In genomic region chr2:69585886-69586398, GRCm38 (mm10) we compare ENCODE assay signal across 8 mouse cellular contexts. TPM values are rescaled to one million over a fixed set of nuclear protein-coding genes. Genes with fewer than 3 reads are reported as not detected.
DNase-seq lines count a peak whose midpoint lies in the region; ATAC-seq and TF ChIP-seq lines count a peak whose summit lies in the region.

Lrp2 (minus strand) TSS chr2:69586065.

- no peak for TF ChIP-seq EP300 in liver, embryonic 14.5 days (IDR thresholded peaks at IDR 0.05; ENCODE audit: low read depth)

- peaks cover 33% of the 10 kb centered on the region for H3K4me1 ChIP-seq in forebrain, embryonic 16.5 days (replicated peaks; ENCODE audit: control insufficient read depth, insufficient read depth, low read length)
- no peaks in the 10 kb centered on the region for H3K4me1 ChIP-seq in liver, embryonic 14.5 days (replicated peaks; ENCODE audit: control insufficient read depth in 2 of 2, insufficient read depth in 2 of 2, low read length in 1 of 2)
- peaks cover 29% of the 10 kb centered on the region for H3K4me1 ChIP-seq in neural tube, embryonic 12.5 days

- TF ChIP-seq CTCF in liver, embryonic 14.5 days (IDR thresholded peaks at IDR 0.05; ENCODE audit: low read depth) = no peak

- DNase-seq in gastrocnemius, postnatal 10 days = peak; percentile 25
- DNase-seq in gastrocnemius, postnatal 25 days = no peak
- peak; percentile 97 for DNase-seq in R1 (ENCODE audit: low read depth, low spot score)
- DNase-seq in kidney, adult 18-20 months = peak; percentile 89
- DNase-seq in liver, embryonic 14.5 days (ENCODE audit: low read depth in 3 of 3, low spot score in 3 of 3) = no peak

- peaks cover 37% of the 10 kb centered on the region for H3K27me3 ChIP-seq in forebrain, embryonic 16.5 days (replicated peaks; ENCODE audit: control insufficient read depth, insufficient read depth, low read length)
- peaks cover 63% of the 10 kb centered on the region for H3K27me3 ChIP-seq in liver, embryonic 14.5 days (ENCODE audit: control insufficient read depth, insufficient read depth, low read length)
- peaks cover 33% of the 10 kb centered on the region for H3K27me3 ChIP-seq in neural tube, embryonic 12.5 days (replicated peaks)

- peak within 1 kb of the TSS; percentile 99 for H3K4me2 ChIP-seq in forebrain, embryonic 16.5 days (ENCODE audit: low read length)
- H3K4me2 ChIP-seq in liver, embryonic 14.5 days (ENCODE audit: low read depth) = peak within 1 kb of the TSS; percentile 47
- peak within 1 kb of the TSS; percentile 99 for H3K4me2 ChIP-seq in neural tube, embryonic 12.5 days (replicated peaks)

- ATAC-seq in forebrain, embryonic 16.5 days = peak; percentile 82
- no peak for ATAC-seq in liver, embryonic 14.5 days (ENCODE audit: insufficient read depth)
- ATAC-seq in neural tube, embryonic 12.5 days (ENCODE audit: low FRiP score, low read depth) = peak; percentile 89
- ATAC-seq in monocyte, adult 5-6 weeks (replicated peaks; ENCODE audit: insufficient number of reproducible peaks, low FRiP score, low TSS enrichment, poor library complexity, severe bottlenecking) = no peak; the same call in 1 of the 2 replicates

- peak within 1 kb of the TSS; percentile 76 for H3K4me3 ChIP-seq in forebrain, embryonic 16.5 days (replicated peaks; ENCODE audit: low read length)
- H3K4me3 ChIP-seq in liver, embryonic 14.5 days (ENCODE audit: insufficient read depth in 1 of 2, low read depth in 2 of 2, low read length in 2 of 2) = peak within 1 kb of the TSS; percentile 15 to 43; a peak in 3 of 4 replicates
- peak within 1 kb of the TSS; percentile 61 for H3K4me3 ChIP-seq in neural tube, embryonic 12.5 days

- H3K36me3 ChIP-seq in forebrain, embryonic 16.5 days (ENCODE audit: control insufficient read depth, insufficient read depth) = no peaks in the 10 kb centered on the region
- H3K36me3 ChIP-seq in liver, embryonic 14.5 days (replicated peaks; ENCODE audit: control insufficient read depth, insufficient read depth, low read depth) = no peaks in the 10 kb centered on the region
- no peaks in the 10 kb centered on the region for H3K36me3 ChIP-seq in neural tube, embryonic 12.5 days

- WGBS in forebrain, embryonic 16.5 days = under 1% methylated on average over 45 of the region's 45 CpGs
- WGBS in liver, embryonic 14.5 days (ENCODE audit: insufficient replicate concordance) = under 1% methylated on average over 45 of the region's 45 CpGs
- under 1% methylated on average over 45 of the region's 45 CpGs for WGBS in neural tube, embryonic 12.5 days

- no peak within 1 kb of the TSS for H3K27ac ChIP-seq in forebrain, embryonic 16.5 days (ENCODE audit: low read length)
- H3K27ac ChIP-seq in liver, embryonic 14.5 days = no peak within 1 kb of the TSS
- H3K27ac ChIP-seq in neural tube, embryonic 12.5 days = no peak within 1 kb of the TSS

- no peaks in the 10 kb centered on the region for H3K9me3 ChIP-seq in forebrain, embryonic 16.5 days (ENCODE audit: control insufficient read depth, low read length)
- H3K9me3 ChIP-seq in liver, embryonic 14.5 days (ENCODE audit: control insufficient read depth, low read length) = no peaks in the 10 kb centered on the region
- no peaks in the 10 kb centered on the region for H3K9me3 ChIP-seq in neural tube, embryonic 12.5 days

- H3K9ac ChIP-seq in forebrain, embryonic 16.5 days (replicated peaks; ENCODE audit: low read depth, low read length) = peak within 1 kb of the TSS; percentile 62
- H3K9ac ChIP-seq in liver, embryonic 14.5 days (replicated peaks) = no peak within 1 kb of the TSS
- H3K9ac ChIP-seq in neural tube, embryonic 12.5 days = peak within 1 kb of the TSS; percentile 66

RNA-seq across cellular contexts. Expression of gene Lrp2, which starts in this region (rescaled TPM):
- under 1 TPM in 1 of 2 experiments, not detected in 1; 0.02 TPM for total RNA-seq in gastrocnemius, postnatal 10 days (2021)
- total RNA-seq in gastrocnemius, postnatal 25 days (2021) = not detected
- polyA plus RNA-seq in forebrain, embryonic 16.5 days (2015; fragmentation: Nextera tagmentation; extraction: Ambion mirVana) = 0.27 and 0.30 TPM in 2 replicates
- polyA plus RNA-seq in liver, embryonic 14.5 days (2012; rRNA removed) = 0.04 and 0.07 TPM in 2 replicates
- 0.10 and 0.11 TPM in 2 replicates for polyA plus RNA-seq in liver, embryonic 14.5 days (2014; fragmentation: Nextera tagmentation; extraction: Ambion mirVana)
- polyA plus RNA-seq in neural tube, embryonic 12.5 days (2016; fragmentation: Nextera tagmentation; extraction: Ambion mirVana) = 1.4 TPM in 2 replicates
- not detected in 3 replicates for total RNA-seq in monocyte, adult 5-6 weeks (2017)

Comparison
In these comparisons a context has a peak if more than half of its experiments do, and no peak if none do; other contexts are left out.
1. Peak in DNase-seq in gastrocnemius, postnatal 10 days; RNA of the gene not detected or under 1 TPM.
2. Peak in ATAC-seq, H3K4me3 ChIP-seq, H3K9ac ChIP-seq and H3K4me2 ChIP-seq in forebrain, embryonic 16.5 days; RNA of the gene not detected or under 1 TPM.
3. DNase-seq: peak in R1 (single experiment) and kidney, adult 18-20 months (single experiment); none in gastrocnemius, postnatal 25 days (single experiment) and liver, embryonic 14.5 days (0 of 3).
4. H3K4me2 ChIP-seq: peak in every context shown above with its lines; median percentile 99 in forebrain, embryonic 16.5 days; 99 in neural tube, embryonic 12.5 days; 47 in liver, embryonic 14.5 days.
5. Peak in every context shown above with its lines, with median percentiles within 50 percentile points of each other: H3K4me3 ChIP-seq.